ENCODE assay signal across 8 mouse cellular contexts in the genomic region with DNA sequence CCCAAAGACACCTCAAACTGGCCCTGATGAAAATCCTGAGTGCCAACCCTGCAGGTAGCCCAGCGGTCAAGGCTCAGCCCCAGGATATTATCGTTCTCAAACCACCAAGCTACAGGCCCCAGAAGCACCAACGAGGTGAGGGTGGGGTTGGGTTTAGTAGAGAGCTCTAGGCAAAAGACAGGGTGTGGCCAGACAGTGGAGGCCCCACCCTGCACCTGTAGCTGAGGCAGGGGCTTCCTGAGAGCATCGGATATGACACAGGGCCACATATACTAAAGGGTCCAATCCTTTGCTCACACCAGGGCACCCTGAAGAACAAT. TPM values are rescaled to one million over a fixed set of nuclear protein-coding genes. Genes with fewer than 3 reads are reported as not detected.
DNase-seq lines count a peak whose midpoint lies in the region; ATAC-seq and TF ChIP-seq lines count a peak whose summit lies in the region.

No protein-coding gene starts in this region.

- H3K4me1 ChIP-seq in forebrain, embryonic 16.5 days (replicated peaks; ENCODE audit: control insufficient read depth, insufficient read depth, low read length) = peaks cover 78% of the 10 kb centered on the region
- peaks cover 79% of the 10 kb centered on the region for H3K4me1 ChIP-seq in liver, postnatal 0 days (ENCODE audit: insufficient read depth)

- H3K36me3 ChIP-seq in forebrain, embryonic 16.5 days (ENCODE audit: control insufficient read depth, insufficient read depth) = no peaks in the 10 kb centered on the region
- peaks cover 20% of the 10 kb centered on the region for H3K36me3 ChIP-seq in liver, postnatal 0 days (replicated peaks; ENCODE audit: insufficient read depth, low read length)

- DNase-seq in cerebellum, adult 9-11 months = peak; percentile 43
- no peak for DNase-seq in cerebellum, adult 9-10 months
- peak; percentile 58 for DNase-seq in CD4-positive helper T cell, adult 2 months (ENCODE audit: low read depth, low spot score)
- DNase-seq in liver, postnatal 0 days = no peak
- DNase-seq in urinary bladder, adult 18-20 months (ENCODE audit: low spot score in 2 of 2) = no peak
- no peak for DNase-seq in urinary bladder, postnatal 36 days (ENCODE audit: low spot score in 2 of 2)
- no peak for DNase-seq in ovary, postnatal 14 days (ENCODE audit: low spot score)

- no peak for TF ChIP-seq CTCF in liver, postnatal 0 days (IDR thresholded peaks at IDR 0.05; ENCODE audit: low read depth)

- no peak for ATAC-seq in forebrain, embryonic 16.5 days
- ATAC-seq in liver, postnatal 0 days = no peak

- peak overlapping the region; percentile 88 for H3K27ac ChIP-seq in forebrain, embryonic 16.5 days (ENCODE audit: low read length)
- peak overlapping the region; percentile 85 for H3K27ac ChIP-seq in liver, postnatal 0 days (ENCODE audit: low read depth)

- H3K9me3 ChIP-seq in forebrain, embryonic 16.5 days (ENCODE audit: control insufficient read depth, low read length) = no peaks in the 10 kb centered on the region
- H3K9me3 ChIP-seq in liver, postnatal 0 days (ENCODE audit: low read length) = no peaks in the 10 kb centered on the region

- TF ChIP-seq EP300 in liver, postnatal 0 days (IDR thresholded peaks at IDR 0.05; ENCODE audit: low read depth) = no peak

- H3K27me3 ChIP-seq in forebrain, embryonic 16.5 days (replicated peaks; ENCODE audit: control insufficient read depth, insufficient read depth, low read length) = no peaks in the 10 kb centered on the region
- H3K27me3 ChIP-seq in liver, postnatal 0 days (ENCODE audit: insufficient read depth, low read length) = no peaks in the 10 kb centered on the region

- H3K9ac ChIP-seq in forebrain, embryonic 16.5 days (replicated peaks; ENCODE audit: low read depth, low read length) = peak overlapping the region; percentile 20; the same call in 1 of the 2 replicates
- H3K9ac ChIP-seq in liver, postnatal 0 days (replicated peaks) = peak overlapping the region; percentile 39; the same call in 1 of the 2 replicates

- no peak overlapping the region for H3K4me3 ChIP-seq in forebrain, embryonic 16.5 days (replicated peaks; ENCODE audit: low read length)
- peak overlapping the region; percentile 21 for H3K4me3 ChIP-seq in liver, postnatal 0 days (ENCODE audit: low read depth, low read length)

- 0 out of 2 replicates have a peak overlapping the region, but pooled peaks have one; percentile 2 for H3K4me2 ChIP-seq in forebrain, embryonic 16.5 days (ENCODE audit: low read length)
- peak overlapping the region; percentile 42 for H3K4me2 ChIP-seq in liver, postnatal 0 days (ENCODE audit: low read depth, low read length)

- 29% methylated on average over 4 of the region's 4 CpGs for WGBS in forebrain, embryonic 16.5 days
- WGBS in liver, postnatal 0 days (ENCODE audit: insufficient replicate concordance) = 16% methylated on average over 4 of the region's 4 CpGs

RNA-seq across cellular contexts. Expression of a gene that starts 5.8 kb away (rescaled TPM):
- polyA plus RNA-seq in forebrain, embryonic 16.5 days (2015; fragmentation: Nextera tagmentation; extraction: Ambion mirVana) = 299 and 316 TPM in 2 replicates
- polyA plus RNA-seq in liver, postnatal 0 days (2015; fragmentation: Nextera tagmentation; extraction: Ambion mirVana) = 146 and 159 TPM in 2 replicates

RNA-seq across cellular contexts. Expression of a gene that starts 20.3 kb away (rescaled TPM):
- 2.3 and 3.0 TPM in 2 replicates for polyA plus RNA-seq in forebrain, embryonic 16.5 days (2015; fragmentation: Nextera tagmentation; extraction: Ambion mirVana)
- polyA plus RNA-seq in liver, postnatal 0 days (2015; fragmentation: Nextera tagmentation; extraction: Ambion mirVana) = 0.41 and 0.56 TPM in 2 replicates

RNA-seq across cellular contexts. Expression of a gene that starts 40.0 kb away (rescaled TPM):
- 30.4 and 32.6 TPM in 2 replicates for polyA plus RNA-seq in forebrain, embryonic 16.5 days (2015; fragmentation: Nextera tagmentation; extraction: Ambion mirVana)
- 147 and 174 TPM in 2 replicates for polyA plus RNA-seq in liver, postnatal 0 days (2015; fragmentation: Nextera tagmentation; extraction: Ambion mirVana)

RNA-seq across cellular contexts. Expression of a gene that starts 41.9 kb away (rescaled TPM):
- 14.4 and 16.8 TPM in 2 replicates for polyA plus RNA-seq in forebrain, embryonic 16.5 days (2015; fragmentation: Nextera tagmentation; extraction: Ambion mirVana)
- 63.6 and 68.0 TPM in 2 replicates for polyA plus RNA-seq in liver, postnatal 0 days (2015; fragmentation: Nextera tagmentation; extraction: Ambion mirVana)

RNA-seq across cellular contexts. Expression of a gene that starts 48.8 kb away (rescaled TPM):
- polyA plus RNA-seq in forebrain, embryonic 16.5 days (2015; fragmentation: Nextera tagmentation; extraction: Ambion mirVana) = 1.4 TPM in 2 replicates
- 0.65 and 0.86 TPM in 2 replicates for polyA plus RNA-seq in liver, postnatal 0 days (2015; fragmentation: Nextera tagmentation; extraction: Ambion mirVana)

Comparison
In these comparisons a context has a peak if more than half of its experiments do, and no peak if none do; other contexts are left out.
1. DNase-seq: peak in cerebellum, adult 9-11 months (single experiment) and CD4-positive helper T cell, adult 2 months (single experiment); none in cerebellum, adult 9-10 months (single experiment), liver, postnatal 0 days (single experiment), urinary bladder, adult 18-20 months (0 of 2), urinary bladder, postnatal 36 days (0 of 2) and ovary, postnatal 14 days (single experiment).